Mouse (Mus musculus) hindbrain, embryonic 12.5 days (tissue): Measurements from ENCODE around the gene Cep128. TPM values are rescaled to one million over a fixed set of nuclear protein-coding genes. Genes with fewer than 3 reads are reported as not detected.
"Not testable (repeated sequence)": the region's sequence is repeated elsewhere in the genome, so short reads cannot be mapped to it uniquely, and the experiment has no call there.

Experiments used
- ATAC-seq: fragments of 200-750 bp; cut with Nextera tagmentation; 2 replicates; pipeline ENCODE4 v1.8.0; 2017; ENCODE audit warnings: moderate TSS enrichment; ENCODE audit not compliant: low FRiP score
- H3K27ac ChIP-seq: fragments of 300-500 bp; sonication (generic); 2 replicates; pipeline ENCODE4 v1.5.1; 2016; ENCODE audit warnings: mild to moderate bottlenecking
- H3K27me3 ChIP-seq: fragments of 300-500 bp; sonication (generic); 2 replicates; pipeline ENCODE4 v1.6.1; 2016; ENCODE audit warnings: mild to moderate bottlenecking
- H3K36me3 ChIP-seq: fragments of 300-500 bp; sonication (generic); 2 replicates; pipeline ENCODE4 v1.6.1; 2016; ENCODE audit warnings: mild to moderate bottlenecking
- H3K4me1 ChIP-seq: fragments of 300-500 bp; sonication (generic); 2 replicates; pipeline ENCODE4 v1.6.1; 2016
- H3K4me2 ChIP-seq: fragments of 300-500 bp; sonication (generic); replicated peaks from 2 replicates; pipeline ENCODE4 v1.6.1; 2016; ENCODE audit warnings: mild to moderate bottlenecking
- H3K4me3 ChIP-seq: fragments of 300-500 bp; sonication (generic); 2 replicates; pipeline ENCODE4 v1.5.1; 2016; ENCODE audit warnings: mild to moderate bottlenecking
- H3K9ac ChIP-seq: fragments of 300-500 bp; sonication (generic); 2 replicates; pipeline ENCODE4 v1.6.1; 2016; ENCODE audit warnings: mild to moderate bottlenecking, moderate library complexity
- H3K9me3 ChIP-seq: fragments of 300-500 bp; sonication (generic); replicated peaks from 2 replicates; pipeline ENCODE4 v1.6.1; 2016; ENCODE audit warnings: mild to moderate bottlenecking
- WGBS: fragments of 180-500 bp; shearing (Covaris S2); methylation state at CpG from one replicate; pipeline ENCODE4 v1.1.7; 2016; 5-methylcytosine and 5-hydroxymethylcytosine counted together
- polyA plus RNA-seq: library from polyadenylated mRNA; unstranded; fragments of >200 nt; fragmentation: Nextera tagmentation; extraction: Ambion mirVana; gene quantifications from 2 replicates; pipeline ENCODE4 v1.2.1, GENCODE M21; 2016

Cep128 gene
- polyA plus RNA-seq, 1 experiment from 2014 or later, result 8.7 TPM

- Histone ChIP-seq H3K9me3 (no peaks in the 10 kb centered on the region), H3K36me3 (no peaks in the 10 kb centered on the region), H3K27me3 (peaks cover 29% of the 10 kb centered on the region), H3K4me2 (peak overlapping the region; percentile 82), H3K4me3 (peak overlapping the region; percentile 46), H3K9ac (peak overlapping the region; percentile 55), H3K4me1 (peaks cover 6% of the 10 kb centered on the region), H3K27ac (no peak overlapping the region)
- under 1% methylated on average over 38 of the region's 38 CpGs for WGBS
- ATAC-seq, result peak; percentile 94
Observed at GRCm38 (mm10) chr12:91400232-91401048, 16.2 kb upstream of the Cep128 start.

- peak; percentile 77 for ATAC-seq
- Histone ChIP-seq H3K4me2 (peak overlapping the region; percentile 93), H3K9me3 (no peaks in the 10 kb centered on the region), H3K27ac (no peak overlapping the region), H3K9ac (peak overlapping the region; percentile 59), H3K27me3 (no peaks in the 10 kb centered on the region), H3K4me1 (peaks cover 5% of the 10 kb centered on the region), H3K4me3 (peak overlapping the region; percentile 60), H3K36me3 (no peaks in the 10 kb centered on the region)
- WGBS, result 9% methylated on average over 22 of the region's 22 CpGs
Observed at GRCm38 (mm10) chr12:91383516-91384264, 519 bp downstream of the Cep128 start.

GRCm38 (mm10) chr12:91369173-91369572, 15.0 kb downstream of the Cep128 start:
- 91% methylated on average over 3 of the region's 3 CpGs for WGBS
- no peak overlapping the region for H3K4me2 ChIP-seq
- H3K36me3 ChIP-seq, result 0 out of 2 replicates have a peak, but pooled peaks cover 4% of the 10 kb centered on the region
- no peaks in the 10 kb centered on the region for H3K4me1 ChIP-seq
- no peak overlapping the region for H3K27ac ChIP-seq
- H3K9me3 ChIP-seq, result 0 out of 2 replicates have a peak, but pooled peaks cover 4% of the 10 kb centered on the region
- no peaks in the 10 kb centered on the region for H3K27me3 ChIP-seq
- no peak overlapping the region for H3K9ac ChIP-seq
- H3K4me3 ChIP-seq, result no peak overlapping the region
- no peak for ATAC-seq

- H3K9me3 ChIP-seq, result no peaks in the 10 kb centered on the region
- H3K4me3 ChIP-seq, result no peak overlapping the region
- H3K27me3 ChIP-seq, result no peaks in the 10 kb centered on the region
- H3K4me2 ChIP-seq, result no peak overlapping the region
- no peak for ATAC-seq
- H3K36me3 ChIP-seq, result no peaks in the 10 kb centered on the region
- no peaks in the 10 kb centered on the region for H3K4me1 ChIP-seq
- no peak overlapping the region for H3K9ac ChIP-seq
- WGBS, result 93% methylated on average over 8 of the region's 8 CpGs
- no peak overlapping the region for H3K27ac ChIP-seq
Observed at GRCm38 (mm10) chr12:91353783-91354182, 30.4 kb downstream of the Cep128 start.

- not testable (repeated sequence) for H3K4me1 ChIP-seq, H3K9ac ChIP-seq, ATAC-seq, H3K27ac ChIP-seq, H3K9me3 ChIP-seq, H3K36me3 ChIP-seq, H3K4me2 ChIP-seq, H3K27me3 ChIP-seq, H3K4me3 ChIP-seq
- WGBS, result 96% methylated on average over 13 of the region's 13 CpGs
Observed at GRCm38 (mm10) chr12:91338656-91339055, 45.6 kb downstream of the Cep128 start.

- no peak for ATAC-seq
- WGBS, result 81% methylated on average over 4 of the region's 4 CpGs
- no peaks in the 10 kb centered on the region for H3K9me3 ChIP-seq
- H3K27ac ChIP-seq, result no peak overlapping the region
- no peak overlapping the region for H3K4me2 ChIP-seq
- H3K36me3 ChIP-seq, result no peaks in the 10 kb centered on the region
- H3K4me1 ChIP-seq, result no peaks in the 10 kb centered on the region
- no peaks in the 10 kb centered on the region for H3K27me3 ChIP-seq
- no peak overlapping the region for H3K9ac ChIP-seq
- H3K4me3 ChIP-seq, result no peak overlapping the region
Observed at GRCm38 (mm10) chr12:91327527-91327926, 56.7 kb downstream of the Cep128 start.

GRCm38 (mm10) chr12:91326104-91326503, 58.1 kb downstream of the Cep128 start:
- Histone ChIP-seq H3K4me1 (no peaks in the 10 kb centered on the region), H3K27ac (no peak overlapping the region), H3K4me2 (no peak overlapping the region), H3K36me3 (no peaks in the 10 kb centered on the region), H3K9ac (no peak overlapping the region), H3K27me3 (no peaks in the 10 kb centered on the region), H3K9me3 (no peaks in the 10 kb centered on the region), H3K4me3 (no peak overlapping the region)
- peak; percentile 85 for ATAC-seq
- WGBS, result 45% methylated on average over 6 of the region's 6 CpGs

GRCm38 (mm10) chr12:91315026-91315425, 69.2 kb downstream of the Cep128 start:
- 87% methylated on average over 7 of the region's 7 CpGs for WGBS
- Histone ChIP-seq H3K9ac (no peak overlapping the region), H3K4me2 (no peak overlapping the region), H3K36me3 (no peaks in the 10 kb centered on the region), H3K4me1 (no peaks in the 10 kb centered on the region), H3K9me3 (no peaks in the 10 kb centered on the region), H3K4me3 (no peak overlapping the region), H3K27me3 (no peaks in the 10 kb centered on the region), H3K27ac (no peak overlapping the region)
- ATAC-seq, result no peak

- WGBS, result 59% methylated on average over 10 of the region's 10 CpGs
- no peak overlapping the region for H3K4me3 ChIP-seq
- peak; percentile 67 for ATAC-seq
- H3K27ac ChIP-seq, result no peak overlapping the region
- H3K4me2 ChIP-seq, result no peak overlapping the region
- no peaks in the 10 kb centered on the region for H3K27me3 ChIP-seq
- no peaks in the 10 kb centered on the region for H3K9me3 ChIP-seq
- no peak overlapping the region for H3K9ac ChIP-seq
- no peaks in the 10 kb centered on the region for H3K36me3 ChIP-seq
- no peaks in the 10 kb centered on the region for H3K4me1 ChIP-seq
Observed at GRCm38 (mm10) chr12:91313974-91314587, 70.1 kb downstream of the Cep128 start.

- Histone ChIP-seq H3K27me3 (no peaks in the 10 kb centered on the region), H3K9ac (no peak overlapping the region), H3K36me3 (no peaks in the 10 kb centered on the region), H3K9me3 (no peaks in the 10 kb centered on the region), H3K4me1 (no peaks in the 10 kb centered on the region), H3K27ac (no peak overlapping the region), H3K4me3 (no peak overlapping the region), H3K4me2 (no peak overlapping the region)
- ATAC-seq, result no peak
- WGBS, result 93% methylated on average over 4 of the region's 4 CpGs
Observed at GRCm38 (mm10) chr12:91312591-91312990, 71.6 kb downstream of the Cep128 start.

- Histone ChIP-seq H3K9ac (no peak overlapping the region), H3K4me3 (no peak overlapping the region), H3K4me2 (no peak overlapping the region), H3K27ac (no peak overlapping the region), H3K36me3 (no peaks in the 10 kb centered on the region), H3K4me1 (no peaks in the 10 kb centered on the region), H3K9me3 (no peaks in the 10 kb centered on the region), H3K27me3 (no peaks in the 10 kb centered on the region)
- WGBS, result 90% methylated on average over 3 of the region's 3 CpGs
- ATAC-seq, result no peak
Observed at GRCm38 (mm10) chr12:91307733-91308132, 76.5 kb downstream of the Cep128 start.

- Histone ChIP-seq H3K27ac (no peak overlapping the region), H3K9me3 (no peaks in the 10 kb centered on the region), H3K4me3 (no peak overlapping the region), H3K9ac (no peak overlapping the region), H3K36me3 (no peaks in the 10 kb centered on the region), H3K27me3 (no peaks in the 10 kb centered on the region), H3K4me2 (no peak overlapping the region), H3K4me1 (no peaks in the 10 kb centered on the region)
- WGBS, result 91% methylated on average over 7 of the region's 7 CpGs
- ATAC-seq, result no peak
Observed at GRCm38 (mm10) chr12:91305769-91306168, 78.4 kb downstream of the Cep128 start.
